Mouse (Mus musculus): ENCODE data around the gene Cd37.
"Not testable (repeated sequence)": the region's sequence is repeated elsewhere in the genome, so short reads cannot be mapped to it uniquely, and the experiment has no call there.

The Cd37 gene

DNA sequence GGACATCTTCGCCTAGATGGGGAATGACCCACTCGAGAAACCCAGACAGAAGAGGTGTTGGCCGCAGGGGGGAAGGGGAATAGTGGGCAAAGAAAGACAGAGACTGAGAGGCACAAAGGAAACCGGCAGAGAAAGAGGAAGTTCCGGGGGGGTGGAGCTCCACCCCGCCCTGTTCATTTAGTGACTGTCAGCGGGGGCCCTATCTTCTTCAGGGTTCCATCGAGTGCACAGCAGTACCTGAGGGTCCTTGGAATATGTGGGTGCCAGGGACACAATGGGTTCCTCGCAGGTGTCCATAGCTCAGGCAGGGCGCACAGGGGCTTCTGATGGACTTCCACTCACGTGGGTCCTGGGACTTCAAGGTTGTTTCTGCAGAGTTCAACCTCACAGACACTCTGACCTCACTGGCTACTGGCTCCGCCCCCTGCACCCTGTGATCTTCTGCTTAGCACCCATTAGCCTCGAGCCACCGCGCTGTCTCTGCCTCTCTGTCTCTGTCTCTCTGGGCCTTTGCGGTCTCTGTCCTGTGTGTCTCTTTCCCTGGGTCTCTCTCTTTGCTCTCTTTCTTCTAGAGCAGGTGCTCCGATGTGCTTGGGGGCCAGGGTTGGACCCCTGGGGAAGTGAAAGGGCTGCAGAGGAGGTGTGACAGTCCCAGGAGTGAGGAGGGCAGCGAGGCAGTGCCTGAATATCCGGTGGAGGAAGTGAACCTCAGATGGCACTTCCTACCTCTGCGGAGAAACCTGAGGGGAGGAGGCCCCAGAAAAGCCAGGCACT lies at the start of gene Cd37:
TSS of gene Cd37 (minus strand) at position 393 of the 774 bp plus-strand sequence.
- DNase-seq = no peak

DNA sequence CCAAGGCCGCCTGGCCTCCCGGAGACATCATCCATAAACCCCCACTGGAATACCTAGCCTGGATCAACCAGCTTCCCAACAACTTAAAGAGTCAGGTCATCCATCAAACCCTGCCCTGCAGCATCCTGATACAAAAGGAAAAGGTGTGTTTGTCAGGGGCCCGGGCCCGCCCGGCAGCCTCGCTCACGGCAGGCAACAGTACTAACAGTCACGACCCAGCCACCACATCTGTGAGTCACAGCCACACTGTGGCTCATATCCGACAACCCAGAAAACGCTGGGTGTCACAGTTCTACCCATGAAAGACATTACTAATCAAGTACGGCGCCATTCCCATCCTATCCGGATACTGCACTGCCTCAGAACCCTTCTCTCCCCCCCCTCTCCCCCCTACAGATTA lies 47.6 kb upstream of the Cd37 start:
- no peak for DNase-seq

DNA sequence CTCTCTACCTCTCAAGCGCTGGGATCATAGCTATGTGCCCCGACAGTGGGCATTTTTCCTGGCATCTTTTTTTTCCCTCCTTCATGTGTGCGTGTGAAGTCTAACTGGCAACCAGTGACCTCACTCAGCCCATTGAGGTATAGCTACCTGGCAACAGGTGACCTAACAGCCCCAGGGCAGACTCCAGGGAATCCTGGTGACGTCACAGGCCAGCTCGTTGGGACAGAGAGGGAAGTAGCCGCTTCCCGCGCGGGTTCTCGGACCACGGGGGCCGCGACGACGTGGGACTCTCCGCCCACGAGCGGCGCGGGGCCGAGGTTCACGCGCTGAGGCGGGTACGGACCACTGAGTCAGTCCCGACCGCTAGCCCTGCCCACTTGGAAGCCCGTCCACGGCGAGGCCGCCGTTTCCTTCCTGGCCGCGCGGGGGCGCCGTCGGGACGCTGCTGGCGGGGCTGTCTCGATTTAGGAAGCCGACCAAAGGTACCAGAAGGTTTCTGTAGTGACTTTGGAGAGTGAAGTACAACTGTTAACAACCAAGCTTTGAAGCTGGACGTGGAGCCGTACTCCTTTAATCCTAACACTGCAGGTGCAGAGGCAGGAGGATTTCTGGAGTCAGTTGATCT lies 38.3 kb upstream of the Cd37 start, which contains the start of gene Slc6a21:
TSS of gene Slc6a21 (plus strand) at position 378 of the 625 bp plus-strand sequence.
- DNase-seq = peak; percentile 65 to 84

- no peak for DNase-seq
These were observed 34.8 kb upstream of the Cd37 start for GRCm38 (mm10) chr7:45273672-45274071.

DNA sequence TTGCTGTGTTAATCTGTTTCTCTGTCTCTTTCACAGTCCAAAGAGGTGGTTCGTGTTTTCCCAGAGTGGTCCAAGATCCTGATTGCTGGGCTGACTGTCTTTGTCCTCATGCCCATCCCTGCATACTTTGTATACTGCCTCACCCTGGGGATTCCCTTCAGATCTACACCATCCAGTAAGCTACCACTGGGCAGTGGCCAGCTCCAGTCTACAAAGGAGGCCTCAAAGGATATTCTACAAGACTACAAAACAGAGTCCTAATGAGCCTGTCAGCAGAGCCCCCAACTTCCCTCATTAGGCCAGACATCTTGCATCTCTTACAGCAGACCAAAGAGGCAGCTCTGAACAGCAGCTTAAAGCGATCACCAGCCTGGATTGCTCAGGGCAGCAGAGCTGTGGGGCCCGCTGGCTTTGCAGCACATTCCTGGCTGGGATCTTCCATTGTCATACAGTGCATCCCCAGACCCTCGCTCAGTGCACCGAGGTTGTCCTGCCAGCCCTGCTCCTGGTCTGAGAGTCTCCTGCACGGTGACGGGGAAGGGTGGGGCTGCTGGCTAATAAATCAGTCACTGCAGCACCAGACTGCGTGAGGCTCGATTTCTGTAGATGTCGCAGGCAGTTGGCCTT lies 34.0 kb upstream of the Cd37 start:
- DNase-seq = no peak

DNA sequence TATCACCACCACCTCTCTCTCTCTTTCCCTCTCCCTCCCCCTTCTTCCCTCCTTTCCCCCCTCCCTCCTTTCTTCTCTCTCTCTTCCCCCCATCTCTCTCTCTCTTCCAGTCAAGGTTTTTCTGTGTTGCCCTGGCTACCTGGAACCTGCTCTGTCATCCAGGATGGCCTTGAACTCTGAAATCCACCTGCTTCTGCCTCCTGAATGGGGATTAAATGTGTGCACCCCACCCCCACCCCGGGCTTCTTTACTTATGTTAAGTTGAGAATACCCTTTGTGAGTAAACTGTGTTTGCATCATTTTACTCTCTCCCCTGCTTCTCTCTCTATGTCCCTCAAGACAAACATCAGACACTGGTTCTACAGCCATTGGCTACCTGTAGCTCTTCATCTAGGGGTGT lies 26.6 kb upstream of the Cd37 start:
- no peak for DNase-seq

DNA sequence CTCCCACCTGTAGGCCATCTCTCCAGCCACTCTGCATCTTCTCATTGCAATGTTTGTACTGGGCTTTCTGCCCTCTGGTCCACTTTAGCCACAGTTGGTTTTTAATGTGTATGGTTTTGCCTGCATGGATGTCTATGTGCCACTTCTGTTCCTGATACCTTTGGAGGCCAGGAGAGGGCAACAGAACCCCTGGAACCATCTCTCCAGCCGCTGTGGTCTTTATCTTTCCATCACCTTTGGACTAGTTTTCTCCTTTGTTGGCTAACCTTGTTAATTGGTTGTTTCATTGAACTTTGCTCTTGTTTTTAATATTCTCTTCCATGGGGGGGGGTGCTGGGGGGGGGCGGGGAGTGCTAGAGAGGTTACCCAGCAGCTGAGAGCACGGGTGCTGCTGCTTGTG lies 25.4 kb upstream of the Cd37 start:
- DNase-seq = no peak

DNA sequence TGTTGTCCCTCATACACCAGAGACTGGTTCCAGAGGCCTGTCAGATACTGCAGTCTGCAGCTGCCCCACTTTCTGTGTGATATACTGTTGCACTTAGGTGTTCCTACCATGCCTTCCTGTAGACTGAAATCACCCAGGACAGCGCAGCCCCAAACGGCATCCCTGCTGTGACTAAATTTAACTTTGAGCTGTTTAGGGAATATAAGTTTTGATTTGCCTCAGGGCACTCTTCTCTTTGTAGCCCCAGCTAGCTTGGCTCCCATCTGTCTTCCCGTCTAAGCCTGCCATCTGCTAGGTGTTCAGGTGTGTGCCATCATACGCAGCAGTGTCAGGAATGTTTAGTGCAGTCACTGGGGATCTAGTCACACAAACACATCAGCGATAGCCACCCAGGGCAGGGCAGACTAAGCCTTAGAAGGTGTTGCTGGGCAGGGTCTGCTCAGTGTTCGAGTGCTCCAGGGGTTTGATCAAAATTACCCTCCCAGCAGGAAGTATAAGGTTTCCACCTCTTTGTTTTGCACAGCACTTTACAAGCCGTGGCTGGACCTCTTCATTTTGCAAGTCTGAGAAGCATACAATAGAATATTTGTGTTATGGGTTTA lies 24.2 kb upstream of the Cd37 start:
- DNase-seq = no peak

- no peak for DNase-seq
These were observed 23.4 kb upstream of the Cd37 start for GRCm38 (mm10) chr7:45262266-45262665.

DNA sequence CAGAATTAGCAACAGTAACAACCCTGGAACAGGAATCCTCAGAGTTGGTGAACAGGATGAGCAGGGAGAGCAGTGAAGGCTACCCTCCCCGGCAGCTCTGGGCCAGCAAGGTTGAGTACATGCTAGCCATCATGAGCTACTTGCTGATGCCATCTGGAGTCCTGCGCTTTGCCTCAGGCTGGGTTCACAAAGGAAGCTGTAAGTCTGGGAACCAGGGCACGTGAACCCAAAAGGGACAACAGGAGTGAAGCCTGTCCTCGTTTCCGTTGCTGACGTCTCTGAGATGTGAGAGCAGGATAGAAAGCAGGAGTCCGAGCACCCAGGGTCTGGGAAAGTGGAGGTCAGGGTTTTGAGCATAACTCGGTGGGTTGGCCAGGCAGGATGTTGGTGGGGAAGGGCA lies 20.4 kb upstream of the Cd37 start:
- no peak for DNase-seq

DNA sequence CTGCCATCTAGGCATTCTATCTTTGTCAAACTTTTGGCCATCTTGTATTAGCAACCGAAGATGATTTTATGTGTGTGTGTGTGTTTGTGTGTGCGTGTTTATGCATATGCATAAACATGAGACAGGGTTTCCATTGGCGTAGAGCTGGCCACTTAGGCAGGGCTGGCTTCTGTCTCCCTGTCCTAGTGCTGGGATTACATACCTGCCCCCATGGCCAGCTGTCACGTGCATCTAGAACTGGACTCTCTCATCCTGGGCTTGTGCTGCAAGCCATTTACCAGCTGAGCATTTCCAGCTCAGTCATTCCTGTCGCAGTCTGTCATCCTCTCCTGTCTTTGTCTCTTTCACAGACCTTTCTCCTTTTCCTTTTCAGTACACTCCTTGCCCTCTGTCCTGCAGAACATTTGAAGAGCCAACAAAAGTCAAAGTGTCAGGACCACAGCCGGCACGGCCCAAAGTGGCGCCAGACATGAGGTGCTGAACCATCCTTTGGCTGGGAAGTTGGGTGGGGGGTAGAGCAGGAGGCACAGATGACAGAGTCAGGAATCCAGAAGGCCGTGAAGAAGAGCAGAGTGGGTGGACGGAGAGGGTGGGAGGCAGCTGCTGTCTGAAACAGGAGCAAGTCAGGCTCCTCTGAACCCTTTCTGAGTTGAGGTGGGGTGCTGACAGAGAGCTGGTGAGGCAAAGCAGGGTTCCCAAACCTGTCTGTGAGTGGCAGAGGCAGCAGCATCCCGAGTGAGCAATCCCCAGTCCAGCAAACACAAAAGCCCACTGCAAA lies 18.3 kb upstream of the Cd37 start:
- no peak for DNase-seq

GRCm38 (mm10) chr7:45255822-45256221 lies 16.9 kb upstream of the Cd37 start:
- not testable (repeated sequence) for DNase-seq

GRCm38 (mm10) chr7:45253806-45254205 lies 14.9 kb upstream of the Cd37 start:
- DNase-seq = no peak

DNA sequence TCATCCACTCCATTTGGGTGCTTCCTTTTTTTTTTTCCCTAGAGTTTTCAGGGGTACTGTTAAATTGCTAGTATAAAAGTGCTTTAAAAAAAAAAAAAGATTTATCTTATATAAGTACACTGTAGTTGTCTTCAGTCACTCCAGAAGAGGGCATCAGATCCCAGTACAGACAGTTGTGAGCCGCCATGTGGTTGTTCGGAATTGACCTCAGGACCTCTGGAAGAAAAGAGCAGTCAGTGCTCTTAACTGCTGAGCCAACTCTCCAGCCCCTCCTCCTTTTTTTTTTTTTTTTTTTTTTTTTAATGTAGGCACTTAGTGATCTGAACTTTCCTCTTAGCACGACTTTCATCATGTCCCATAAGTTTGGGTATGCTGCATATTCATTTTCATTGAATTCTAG lies 8.8 kb upstream of the Cd37 start:
- no peak for DNase-seq

DNA sequence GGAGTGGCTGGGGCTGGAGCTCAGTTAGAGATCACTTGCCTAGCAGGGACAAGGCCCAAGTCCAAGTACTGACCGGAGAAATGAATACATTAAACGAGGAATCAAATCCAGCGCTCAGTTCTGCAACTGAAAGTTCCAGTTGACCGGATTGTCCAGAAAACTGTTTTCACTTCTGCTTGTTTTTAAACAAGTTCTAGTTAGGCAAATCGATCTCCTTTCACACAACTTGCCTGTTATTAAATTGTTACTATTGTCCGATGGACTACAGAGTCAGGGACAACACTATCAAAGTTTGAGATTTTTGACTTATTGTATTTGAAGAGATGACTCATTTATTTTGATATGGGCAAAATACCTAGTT lies 2.5 kb upstream of the Cd37 start:
- DNase-seq = no peak

- DNase-seq = no peak
These were observed 1.9 kb upstream of the Cd37 start, which contains the start of gene Slc6a16 for GRCm38 (mm10) chr7:45240633-45241388. TSS of gene Slc6a16 (plus strand) at chr7:45241085.

DNA sequence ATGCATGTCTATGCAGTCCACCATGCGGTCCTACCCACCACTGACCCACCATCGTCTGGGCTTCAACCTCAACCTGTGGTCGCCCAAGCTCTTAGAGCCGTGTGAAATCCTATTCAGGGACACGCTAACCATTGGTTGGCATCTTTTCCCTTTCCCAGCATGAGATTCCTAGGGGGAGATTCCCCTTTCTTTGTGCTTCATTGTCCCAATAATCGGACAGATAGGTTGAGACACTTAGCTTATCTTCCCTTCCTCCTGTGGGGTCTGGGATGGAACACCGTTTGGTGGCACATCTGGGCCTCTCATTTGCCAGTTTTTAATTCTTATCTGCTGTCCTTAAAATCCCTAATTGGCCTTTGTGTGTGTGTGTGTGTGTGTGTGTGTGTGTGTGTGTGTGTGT lies 1.2 kb upstream of the Cd37 start:
- no peak for DNase-seq

DNA sequence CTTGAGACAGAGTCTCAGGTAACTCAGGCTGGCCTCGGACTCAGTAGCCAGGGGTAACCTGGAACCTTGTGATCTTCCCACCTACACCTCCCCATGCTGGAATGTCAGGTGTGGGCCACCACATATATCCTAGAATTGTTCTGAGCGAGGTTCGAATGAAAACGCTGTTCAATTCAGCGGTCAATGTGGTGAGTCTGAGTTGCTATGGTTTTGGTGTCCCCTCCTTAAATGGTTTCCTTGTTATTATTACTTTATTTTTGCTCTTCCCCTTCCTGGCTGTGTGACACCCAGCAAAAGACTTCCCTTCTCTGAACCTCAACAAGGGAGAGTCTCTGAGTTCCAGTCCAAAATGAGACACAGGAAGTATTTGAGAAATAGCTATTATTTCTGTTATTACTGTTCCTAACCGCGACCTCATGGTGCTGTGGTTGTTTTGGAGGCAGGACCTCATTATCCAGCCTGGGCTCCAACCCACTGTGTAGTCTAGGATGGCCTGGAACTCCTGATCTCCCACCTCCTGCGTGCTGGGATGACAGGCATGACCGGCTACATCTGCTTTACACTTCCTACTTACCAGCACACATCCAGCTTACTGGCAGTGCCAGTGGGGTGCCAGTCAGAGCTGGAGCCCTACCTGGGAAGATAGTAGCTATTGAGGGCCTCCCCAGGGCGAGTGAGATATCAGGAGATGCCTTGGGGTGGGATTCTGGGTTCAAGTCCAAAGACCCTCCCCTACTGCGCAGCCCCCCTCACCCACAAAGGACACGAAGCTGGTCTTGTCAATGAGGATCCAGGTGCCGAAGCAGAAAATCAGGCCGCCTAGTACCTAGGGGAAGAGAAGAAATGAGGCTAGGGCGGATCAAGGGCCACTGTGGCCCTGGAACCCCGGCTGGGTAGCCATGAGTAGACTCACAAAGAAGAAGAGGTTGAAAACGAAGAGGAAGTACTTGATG lies 892 bp downstream of the Cd37 start:
- no peak for DNase-seq

DNA sequence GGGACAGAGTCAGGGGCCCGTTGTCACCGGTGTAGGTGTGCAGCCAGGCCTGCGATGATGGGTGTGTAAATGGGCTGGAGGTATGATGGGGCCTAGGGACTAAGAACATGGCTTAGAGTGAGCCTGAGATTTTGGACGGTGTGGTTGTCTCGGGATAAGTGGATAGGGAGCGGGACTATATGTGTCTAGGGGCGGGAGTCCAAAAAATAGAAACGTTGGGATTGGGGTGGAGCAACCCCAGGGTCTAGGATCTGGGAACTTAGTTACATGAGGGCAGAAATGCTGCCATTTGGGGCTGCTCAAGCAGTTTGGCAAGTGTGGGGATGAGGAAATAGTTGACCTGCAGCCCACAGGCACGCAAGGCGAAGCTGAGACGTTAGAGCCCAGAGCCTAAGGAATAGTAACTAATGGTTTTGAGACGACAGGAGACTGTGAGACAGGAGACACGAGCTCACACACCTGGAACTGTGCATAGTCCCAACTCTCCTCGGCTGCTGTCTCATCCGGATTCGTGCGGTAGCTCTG lies 3.2 kb downstream of the Cd37 start:
- DNase-seq = no peak

- no peak for DNase-seq
These were observed 3.9 kb downstream of the Cd37 start for GRCm38 (mm10) chr7:45234922-45235571.
